In genomic region chr2:136981062-136981879, GRCm38 (mm10) we compare ENCODE assay signal across 17 mouse cellular contexts.
DNase-seq lines count a peak whose midpoint lies in the region; ATAC-seq and TF ChIP-seq lines count a peak whose summit lies in the region.
"Had no signal": no experiment of that assay in that cellular context is flagged by ENCODE, and none has a peak within 500 bp of the region (broad histone marks: within the 10 kb centered on the region; RNA-seq: fewer than 3 reads in every experiment).

No protein-coding gene starts in this region.

- DNase-seq in brain, embryonic 14.5 days (ENCODE audit: low read depth) = peak; percentile 82
- no peak for DNase-seq in lung, adult 2 months
- DNase-seq in frontal cortex, postnatal 36 days (ENCODE audit: low spot score in 2 of 2) = no peak
- DNase-seq: adrenal gland, adult 8-10 months; heart, adult 18-20 months; heart, postnatal 4 days; layer of hippocampus, postnatal 36 days; right cerebral cortex, adult 18-20 months had no signal

- H3K27ac ChIP-seq in embryonic facial prominence, embryonic 12.5 days = no peak overlapping the region
- H3K27ac ChIP-seq in hindbrain, embryonic 12.5 days = peak overlapping the region; percentile 40; the same call in 1 of the 2 replicates
- H3K27ac ChIP-seq in midbrain, embryonic 16.5 days (ENCODE audit: low read length) = peak overlapping the region; percentile 2; the same call in 1 of the 2 replicates
- no peak overlapping the region for H3K27ac ChIP-seq in liver, embryonic 12.5 days
- H3K27ac ChIP-seq: embryonic facial prominence, embryonic 13.5 days; limb, embryonic 13.5 days; lung, embryonic 15.5 days; stomach, embryonic 15.5 days had no signal

- H3K4me2 ChIP-seq in embryonic facial prominence, embryonic 12.5 days (replicated peaks) = no peak overlapping the region
- H3K4me2 ChIP-seq in hindbrain, embryonic 12.5 days (replicated peaks) = no peak overlapping the region
- H3K4me2 ChIP-seq in midbrain, embryonic 16.5 days (ENCODE audit: low read length) = no peak overlapping the region
- no peak overlapping the region for H3K4me2 ChIP-seq in liver, embryonic 12.5 days
- H3K4me2 ChIP-seq: embryonic facial prominence, embryonic 13.5 days; limb, embryonic 13.5 days; lung, embryonic 15.5 days; stomach, embryonic 15.5 days had no signal

- H3K27me3 ChIP-seq in embryonic facial prominence, embryonic 12.5 days = no peaks in the 10 kb centered on the region
- no peaks in the 10 kb centered on the region for H3K27me3 ChIP-seq in hindbrain, embryonic 12.5 days
- H3K27me3 ChIP-seq in midbrain, embryonic 16.5 days (ENCODE audit: control insufficient read depth, insufficient read depth, low read depth, low read length) = no peaks in the 10 kb centered on the region
- no peaks in the 10 kb centered on the region for H3K27me3 ChIP-seq in liver, embryonic 12.5 days (replicated peaks)
- H3K27me3 ChIP-seq: CH12.LX; embryonic facial prominence, embryonic 13.5 days; limb, embryonic 13.5 days; lung, embryonic 15.5 days; stomach, embryonic 15.5 days had no signal

- no peak for ATAC-seq in embryonic facial prominence, embryonic 12.5 days (ENCODE audit: insufficient number of reproducible peaks, insufficient read depth, low FRiP score, low TSS enrichment)
- peak; percentile 55 for ATAC-seq in hindbrain, embryonic 12.5 days (ENCODE audit: low FRiP score)
- peak; percentile 84 for ATAC-seq in midbrain, embryonic 16.5 days
- no peak for ATAC-seq in liver, embryonic 12.5 days

- TF ChIP-seq CTCF in brain, embryonic 14.5 days (IDR thresholded peaks at IDR 0.05; ENCODE audit: borderline replicate concordance, extremely low read depth, insufficient read depth, insufficient read length) = no peak
- TF ChIP-seq CTCF in lung, adult 2 months (IDR thresholded peaks at IDR 0.05; ENCODE audit: insufficient read depth, low read length) = no peak

- H3K4me1 ChIP-seq in embryonic facial prominence, embryonic 12.5 days = peaks cover 10% of the 10 kb centered on the region; the same call in 1 of the 2 replicates
- H3K4me1 ChIP-seq in hindbrain, embryonic 12.5 days = peaks cover 6% of the 10 kb centered on the region
- peaks cover 11% of the 10 kb centered on the region for H3K4me1 ChIP-seq in midbrain, embryonic 16.5 days (ENCODE audit: control insufficient read depth, insufficient read depth, low read length)
- peaks cover 4% of the 10 kb centered on the region; the same call in 1 of the 2 replicates for H3K4me1 ChIP-seq in liver, embryonic 12.5 days
- peaks cover 2% of the 10 kb centered on the region for H3K4me1 ChIP-seq in lung, adult 2 months (ENCODE audit: control insufficient read depth, insufficient read depth, low read length)
- H3K4me1 ChIP-seq: limb, embryonic 13.5 days; stomach, embryonic 15.5 days had no signal

- WGBS in embryonic facial prominence, embryonic 12.5 days = 50% methylated on average over 10 of the region's 10 CpGs
- WGBS in hindbrain, embryonic 12.5 days = 34% methylated on average over 10 of the region's 10 CpGs
- 24% methylated on average over 10 of the region's 10 CpGs for WGBS in midbrain, embryonic 16.5 days
- WGBS in liver, embryonic 12.5 days (ENCODE audit: insufficient replicate concordance) = 85% methylated on average over 10 of the region's 10 CpGs
- WGBS in lung, adult 2 months = 58% methylated on average over 10 of the region's 10 CpGs

- H3K36me3 ChIP-seq in embryonic facial prominence, embryonic 12.5 days = no peaks in the 10 kb centered on the region
- no peaks in the 10 kb centered on the region for H3K36me3 ChIP-seq in hindbrain, embryonic 12.5 days
- no peaks in the 10 kb centered on the region for H3K36me3 ChIP-seq in midbrain, embryonic 16.5 days (ENCODE audit: control insufficient read depth, insufficient read depth, low read length)
- no peaks in the 10 kb centered on the region for H3K36me3 ChIP-seq in liver, embryonic 12.5 days
- H3K36me3 ChIP-seq: embryonic facial prominence, embryonic 13.5 days; limb, embryonic 13.5 days; lung, embryonic 15.5 days; stomach, embryonic 15.5 days had no signal

- TF ChIP-seq POLR2A in brain, embryonic 14.5 days (IDR thresholded peaks at IDR 0.05; ENCODE audit: borderline replicate concordance, extremely low read depth, insufficient read depth, insufficient read length, poor library complexity, severe bottlenecking) = no peak
- TF ChIP-seq POLR2A in lung, adult 2 months (IDR thresholded peaks at IDR 0.05; ENCODE audit: borderline replicate concordance, extremely low read depth, low read depth, low read length) = no peak

- H3K9ac ChIP-seq in embryonic facial prominence, embryonic 12.5 days = 0 out of 2 replicates have a peak overlapping the region, but pooled peaks have one; percentile 24
- H3K9ac ChIP-seq in hindbrain, embryonic 12.5 days = no peak overlapping the region
- peak overlapping the region; percentile 30; the same call in 1 of the 2 replicates for H3K9ac ChIP-seq in midbrain, embryonic 16.5 days (ENCODE audit: low read depth, low read length)
- no peak overlapping the region for H3K9ac ChIP-seq in liver, embryonic 12.5 days
- H3K9ac ChIP-seq: embryonic facial prominence, embryonic 13.5 days; limb, embryonic 13.5 days; lung, embryonic 15.5 days; stomach, embryonic 15.5 days had no signal

- H3K4me3 ChIP-seq in embryonic facial prominence, embryonic 12.5 days = no peak overlapping the region
- H3K4me3 ChIP-seq in hindbrain, embryonic 12.5 days = no peak overlapping the region
- H3K4me3 ChIP-seq in midbrain, embryonic 16.5 days (ENCODE audit: low read depth, low read length) = no peak overlapping the region
- H3K4me3 ChIP-seq in liver, embryonic 12.5 days = no peak overlapping the region
- no peak overlapping the region for H3K4me3 ChIP-seq in lung, adult 2 months (replicated peaks; ENCODE audit: extremely low read depth, low read depth, low read length)
- H3K4me3 ChIP-seq: embryonic facial prominence, embryonic 13.5 days; limb, embryonic 13.5 days; lung, embryonic 15.5 days; stomach, embryonic 15.5 days had no signal

- no peaks in the 10 kb centered on the region for H3K9me3 ChIP-seq in embryonic facial prominence, embryonic 12.5 days
- H3K9me3 ChIP-seq in hindbrain, embryonic 12.5 days (replicated peaks) = no peaks in the 10 kb centered on the region
- H3K9me3 ChIP-seq in midbrain, embryonic 16.5 days (replicated peaks; ENCODE audit: control insufficient read depth, low read length, poor library complexity, severe bottlenecking) = no peaks in the 10 kb centered on the region
- no peaks in the 10 kb centered on the region for H3K9me3 ChIP-seq in liver, embryonic 12.5 days (replicated peaks)
- H3K9me3 ChIP-seq: embryonic facial prominence, embryonic 13.5 days; limb, embryonic 13.5 days; lung, embryonic 15.5 days; stomach, embryonic 15.5 days had no signal

Comparison
In these comparisons a context has a peak if more than half of its experiments do, and no peak if none do; other contexts are left out.
1. ATAC-seq: peak in hindbrain, embryonic 12.5 days (single experiment) and midbrain, embryonic 16.5 days (single experiment); none in embryonic facial prominence, embryonic 12.5 days (single experiment) and liver, embryonic 12.5 days (single experiment).
2. H3K27ac ChIP-seq: peak in hindbrain, embryonic 12.5 days (single experiment) and midbrain, embryonic 16.5 days (single experiment); none in embryonic facial prominence, embryonic 12.5 days (single experiment) and liver, embryonic 12.5 days (single experiment).
3. H3K9ac ChIP-seq: peak in embryonic facial prominence, embryonic 12.5 days (single experiment) and midbrain, embryonic 16.5 days (single experiment); none in hindbrain, embryonic 12.5 days (single experiment) and liver, embryonic 12.5 days (single experiment).